Mouse (Mus musculus) E14TG2a.4 (cell line): ENCODE results near the gene Lhpp.

Experiments used
- H3K27me3 ChIP-seq: 2 replicates; pipeline ENCODE4 v1.6.1; 2014; ENCODE audit warnings: low read length, control low read depth; ENCODE audit not compliant: insufficient read depth
- H3K36me3 ChIP-seq: 2 replicates; pipeline ENCODE4 v1.6.1; 2014; ENCODE audit warnings: low read length, control low read depth; ENCODE audit not compliant: insufficient read depth
- H3K4me1 ChIP-seq: replicated peaks from 2 replicates; pipeline ENCODE4 v1.6.1; 2014; ENCODE audit warnings: low read depth, low read length, control low read depth
- H3K4me3 ChIP-seq: replicated peaks from 2 replicates; pipeline ENCODE4 v1.5.1; 2014; ENCODE audit warnings: mild to moderate bottlenecking, low read length
- H3K9me3 ChIP-seq: 2 replicates; pipeline ENCODE4 v1.6.1; 2014; ENCODE audit warnings: low read length, control low read depth
- CTCF ChIP-seq: conservative IDR thresholded peaks from 2 replicates; pipeline ENCODE4 v1.5.1; 2014; ENCODE audit warnings: low read length
- NANOG ChIP-seq: IDR thresholded peaks from 2 replicates; pipeline ENCODE4 v1.6.1; 2014; ENCODE audit warnings: borderline replicate concordance, low read length, mixed read lengths
- POU5F1 ChIP-seq: IDR thresholded peaks from 2 replicates; pipeline ENCODE4 v1.6.1; 2014; ENCODE audit warnings: low read length, borderline replicate concordance

The Lhpp gene

GRCm38 (mm10) chr7:132693561-132693960 is 83.1 kb downstream of the Lhpp start:
- TF ChIP-seq POU5F1: no peak
- TF ChIP-seq NANOG: no peak
- TF ChIP-seq CTCF: no peak
- Histone ChIP-seq H3K9me3 (0 out of 2 replicates have a peak, but pooled peaks cover 2% of the 10 kb centered on the region), H3K4me1 (peaks cover 16% of the 10 kb centered on the region; the same call in 1 of the 2 replicates), H3K27me3 (peaks cover 7% of the 10 kb centered on the region; the same call in 1 of the 2 replicates), H3K4me3 (no peak overlapping the region), H3K36me3 (no peaks in the 10 kb centered on the region)

DNA sequence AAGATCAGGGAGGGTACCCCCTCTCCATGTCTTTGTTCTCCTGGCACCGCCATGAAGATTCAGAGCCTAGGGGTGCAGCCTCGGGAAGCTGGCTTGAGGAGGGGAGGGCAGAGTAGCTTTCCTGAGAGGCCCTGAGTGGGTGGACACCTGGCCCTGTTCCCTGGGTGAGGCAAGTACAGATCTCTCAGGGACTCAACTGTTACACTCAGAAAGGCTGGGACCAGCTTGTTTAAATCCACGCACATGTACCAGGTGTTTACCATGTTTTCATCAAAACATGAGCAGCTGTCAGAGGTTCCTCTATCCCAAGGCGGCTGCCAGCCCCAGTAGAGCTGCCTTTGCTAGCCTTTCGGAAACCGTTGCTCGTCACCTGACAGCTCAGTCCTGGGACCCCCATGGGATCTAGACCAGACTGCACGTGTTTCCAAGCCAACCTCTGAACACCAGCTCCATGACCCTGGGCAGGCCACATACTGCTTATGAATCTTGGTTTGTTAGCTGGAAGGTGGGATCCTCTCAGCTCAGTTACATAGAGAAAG is 86.9 kb downstream of the Lhpp start:
- H3K36me3 ChIP-seq: no peaks in the 10 kb centered on the region

DNA sequence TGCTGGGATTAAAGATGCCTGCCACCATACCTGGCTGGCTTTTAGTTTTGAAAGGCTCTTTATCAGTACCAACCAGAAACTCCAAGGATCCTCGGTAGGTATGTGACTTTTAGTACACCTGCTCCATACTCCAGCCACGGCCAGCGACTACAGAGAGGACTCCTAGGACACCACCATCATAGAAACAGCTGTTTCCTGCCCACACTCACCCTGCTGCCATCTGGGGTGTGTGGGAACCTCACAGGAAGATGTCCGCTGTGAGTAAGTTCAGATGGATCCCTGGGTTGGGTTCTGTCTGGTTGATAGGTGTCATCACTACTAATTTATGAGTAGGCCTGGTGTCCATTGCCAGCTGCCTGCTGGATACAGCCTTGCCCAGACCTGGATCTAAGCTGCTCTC is 88.3 kb downstream of the Lhpp start:
- Histone ChIP-seq H3K36me3 (no peaks in the 10 kb centered on the region), H3K4me3 (no peak overlapping the region), H3K9me3 (0 out of 2 replicates have a peak, but pooled peaks cover 2% of the 10 kb centered on the region), H3K4me1 (peaks cover 10% of the 10 kb centered on the region; the same call in 1 of the 2 replicates), H3K27me3 (peaks cover 16% of the 10 kb centered on the region; the same call in 1 of the 2 replicates)
- TF ChIP-seq NANOG: no peak
- TF ChIP-seq CTCF: no peak
- TF ChIP-seq POU5F1: no peak

More for the DNA sequence above, 86.9 kb downstream of the Lhpp start:
- 0 out of 2 replicates have a peak, but pooled peaks cover 2% of the 10 kb centered on the region for H3K9me3 ChIP-seq
- no peak for TF ChIP-seq NANOG
- TF ChIP-seq CTCF: no peak
- no peak for TF ChIP-seq POU5F1
- H3K4me3 ChIP-seq: no peak overlapping the region
- peaks cover 14% of the 10 kb centered on the region; the same call in 1 of the 2 replicates for H3K27me3 ChIP-seq
- H3K4me1 ChIP-seq: peaks cover 18% of the 10 kb centered on the region; the same call in 1 of the 2 replicates

- H3K4me3 ChIP-seq: no peak overlapping the region
- H3K27me3 ChIP-seq: peaks cover 20% of the 10 kb centered on the region
- TF ChIP-seq NANOG (no peak), POU5F1 (no peak), CTCF (no peak)
- 0 out of 2 replicates have a peak, but pooled peaks cover 2% of the 10 kb centered on the region for H3K9me3 ChIP-seq
- H3K36me3 ChIP-seq: no peaks in the 10 kb centered on the region
- peaks cover 10% of the 10 kb centered on the region; the same call in 1 of the 2 replicates for H3K4me1 ChIP-seq
Observed at GRCm38 (mm10) chr7:132699165-132699564, 88.7 kb downstream of the Lhpp start.

- TF ChIP-seq CTCF (no peak), NANOG (no peak), POU5F1 (no peak)
- Histone ChIP-seq H3K27me3 (peaks cover 25% of the 10 kb centered on the region), H3K9me3 (0 out of 2 replicates have a peak, but pooled peaks cover 2% of the 10 kb centered on the region), H3K4me3 (no peak overlapping the region), H3K4me1 (peaks cover 10% of the 10 kb centered on the region; the same call in 1 of the 2 replicates), H3K36me3 (no peaks in the 10 kb centered on the region)
Observed at GRCm38 (mm10) chr7:132699639-132700038, 89.2 kb downstream of the Lhpp start.

GRCm38 (mm10) chr7:132700107-132700506 is 89.7 kb downstream of the Lhpp start:
- Histone ChIP-seq H3K36me3 (no peaks in the 10 kb centered on the region), H3K4me3 (no peak overlapping the region), H3K4me1 (peaks cover 10% of the 10 kb centered on the region; the same call in 1 of the 2 replicates), H3K27me3 (peaks cover 28% of the 10 kb centered on the region), H3K9me3 (no peaks in the 10 kb centered on the region)
- TF ChIP-seq POU5F1 (no peak), CTCF (no peak), NANOG (no peak)

GRCm38 (mm10) chr7:132701412-132701811 is 91.0 kb downstream of the Lhpp start:
- Histone ChIP-seq H3K4me1 (peaks cover 10% of the 10 kb centered on the region; the same call in 1 of the 2 replicates), H3K27me3 (peaks cover 28% of the 10 kb centered on the region), H3K9me3 (no peaks in the 10 kb centered on the region), H3K36me3 (no peaks in the 10 kb centered on the region), H3K4me3 (no peak overlapping the region)
- TF ChIP-seq CTCF (no peak), NANOG (no peak), POU5F1 (no peak)

- TF ChIP-seq CTCF (no peak), POU5F1 (no peak), NANOG (no peak)
- H3K9me3 ChIP-seq: no peaks in the 10 kb centered on the region
- H3K4me1 ChIP-seq: peaks cover 10% of the 10 kb centered on the region; the same call in 1 of the 2 replicates
- H3K4me3 ChIP-seq: no peak overlapping the region
- H3K27me3 ChIP-seq: peaks cover 24% of the 10 kb centered on the region
- no peaks in the 10 kb centered on the region for H3K36me3 ChIP-seq
Observed at GRCm38 (mm10) chr7:132702024-132702423, 91.6 kb downstream of the Lhpp start.

GRCm38 (mm10) chr7:132702492-132703070 is 92.1 kb downstream of the Lhpp start:
- Histone ChIP-seq H3K27me3 (peaks cover 25% of the 10 kb centered on the region), H3K9me3 (no peaks in the 10 kb centered on the region), H3K36me3 (no peaks in the 10 kb centered on the region), H3K4me1 (peaks cover 10% of the 10 kb centered on the region; the same call in 1 of the 2 replicates), H3K4me3 (no peak overlapping the region)
- TF ChIP-seq NANOG (no peak), POU5F1 (no peak), CTCF (no peak)
